Mouse (Mus musculus): ENCODE results near the gene Pde5a. TPM values are rescaled to one million over a fixed set of nuclear protein-coding genes. Genes with fewer than 3 reads are reported as not detected.

Gene Pde5a
- total RNA-seq, 1 experiment, result 1.6 TPM

DNA sequence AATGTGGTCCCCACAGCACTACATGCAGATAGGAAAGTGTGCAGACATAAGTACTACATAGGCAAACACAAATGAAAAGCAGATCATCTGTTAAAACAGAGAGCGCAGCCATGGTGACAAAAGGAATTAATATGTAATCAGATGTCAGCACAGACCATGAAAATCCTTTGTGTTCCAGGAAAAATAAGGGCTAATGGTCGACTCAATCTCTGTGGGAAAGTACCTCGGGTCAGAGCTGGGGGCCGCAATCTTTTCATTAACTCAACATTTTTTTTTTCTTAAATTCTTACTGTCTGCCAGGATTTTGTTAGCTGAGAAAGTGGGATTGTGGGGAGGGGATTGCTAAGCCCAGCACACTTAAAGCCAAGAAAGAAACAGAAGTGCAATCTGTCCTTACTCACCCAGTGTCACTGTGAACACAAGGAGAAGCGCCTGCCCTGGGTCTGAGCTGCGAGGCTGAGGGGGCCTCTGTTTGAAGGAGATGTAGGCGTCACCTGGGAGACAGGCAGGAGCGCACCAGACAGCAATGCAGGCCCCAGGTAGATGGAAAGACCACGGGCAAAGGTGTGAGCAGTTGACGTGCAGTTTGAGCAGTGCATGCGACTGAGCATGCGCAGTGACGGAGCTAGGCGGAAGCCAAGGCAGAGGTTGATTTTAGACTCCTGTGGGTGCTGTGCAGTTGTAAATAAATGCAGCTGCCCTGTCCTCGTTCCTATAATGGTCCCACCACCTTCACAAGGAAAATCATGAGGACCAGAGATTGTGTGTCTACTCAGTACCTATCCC, 72.9 kb downstream of the Pde5a start:
- DNase-seq (ENCODE audit: low read depth, low spot score), result no peak
- no peak for TF ChIP-seq ZNF384 (IDR thresholded peaks at IDR 0.05; ENCODE audit: low read depth, low read length)
- no peak for TF ChIP-seq CHD2 (IDR thresholded peaks at IDR 0.05; ENCODE audit: low read depth, low read length)
- TF ChIP-seq MAFK (IDR thresholded peaks at IDR 0.05; ENCODE audit: insufficient read depth, low read depth, low read length), result no peak
- no peak for TF ChIP-seq HCFC1 (IDR thresholded peaks at IDR 0.05; ENCODE audit: borderline replicate concordance, insufficient read depth, low read length)
- TF ChIP-seq ZC3H11A (IDR thresholded peaks at IDR 0.05; ENCODE audit: borderline replicate concordance, low read depth, low read length), result no peak

GRCm38 (mm10) chr3:122807313-122807712, 78.6 kb downstream of the Pde5a start:
- H3K4me3 ChIP-seq (ENCODE audit: insufficient read depth in 1 of 2, low read depth in 1 of 2, low read length in 2 of 2, poor library complexity in 1 of 2, severe bottlenecking in 1 of 2), result no peak overlapping the region
- H3K4me1 ChIP-seq (ENCODE audit: control insufficient read depth in 2 of 2, insufficient read depth in 2 of 2, low read length in 2 of 2, poor library complexity in 1 of 2), result no peaks in the 10 kb centered on the region
- H3K27ac ChIP-seq (ENCODE audit: insufficient read depth, low read depth, low read length, poor library complexity, severe bottlenecking), result no peak overlapping the region
- no peak for DNase-seq (ENCODE audit: low read depth, low spot score)
- in situ Hi-C loops (cut with MboI; ENCODE audit: low sequenced_read_pairs in 2 of 2, unreplicated experiment in 2 of 2), result no loop called here
- H3K9ac ChIP-seq (ENCODE audit: insufficient read depth, low read depth, low read length, poor library complexity, severe bottlenecking), result no peak overlapping the region
- TF ChIP-seq ZNF384 (IDR thresholded peaks at IDR 0.05; ENCODE audit: low read depth, low read length) (no peak), ZC3H11A (IDR thresholded peaks at IDR 0.05; ENCODE audit: borderline replicate concordance, low read depth, low read length) (no peak), CHD2 (IDR thresholded peaks at IDR 0.05; ENCODE audit: low read depth, low read length) (no peak), MAFK (IDR thresholded peaks at IDR 0.05; ENCODE audit: insufficient read depth, low read depth, low read length) (no peak), HCFC1 (IDR thresholded peaks at IDR 0.05; ENCODE audit: borderline replicate concordance, insufficient read depth, low read length) (no peak)
- no peaks in the 10 kb centered on the region for H3K36me3 ChIP-seq (ENCODE audit: control insufficient read depth, insufficient read depth, low read length, poor library complexity, severe bottlenecking)
- no peaks in the 10 kb centered on the region for H3K9me3 ChIP-seq (ENCODE audit: control insufficient read depth, insufficient read depth, low read depth, low read length)

More for the DNA sequence above, 72.9 kb downstream of the Pde5a start:
- no peak overlapping the region for H3K9ac ChIP-seq (ENCODE audit: insufficient read depth, low read depth, low read length, poor library complexity, severe bottlenecking)
- in situ Hi-C loops (cut with MboI; ENCODE audit: low sequenced_read_pairs in 2 of 2, unreplicated experiment in 2 of 2), result no loop called here
- H3K9me3 ChIP-seq (ENCODE audit: control insufficient read depth, insufficient read depth, low read depth, low read length), result no peaks in the 10 kb centered on the region
- H3K4me3 ChIP-seq (ENCODE audit: insufficient read depth in 1 of 2, low read depth in 1 of 2, low read length in 2 of 2, poor library complexity in 1 of 2, severe bottlenecking in 1 of 2), result no peak overlapping the region
- no peak overlapping the region for H3K27ac ChIP-seq (ENCODE audit: insufficient read depth, low read depth, low read length, poor library complexity, severe bottlenecking)
- H3K4me1 ChIP-seq (ENCODE audit: control insufficient read depth in 2 of 2, insufficient read depth in 2 of 2, low read length in 2 of 2, poor library complexity in 1 of 2), result no peaks in the 10 kb centered on the region
- no peaks in the 10 kb centered on the region for H3K36me3 ChIP-seq (ENCODE audit: control insufficient read depth, insufficient read depth, low read length, poor library complexity, severe bottlenecking)

DNA sequence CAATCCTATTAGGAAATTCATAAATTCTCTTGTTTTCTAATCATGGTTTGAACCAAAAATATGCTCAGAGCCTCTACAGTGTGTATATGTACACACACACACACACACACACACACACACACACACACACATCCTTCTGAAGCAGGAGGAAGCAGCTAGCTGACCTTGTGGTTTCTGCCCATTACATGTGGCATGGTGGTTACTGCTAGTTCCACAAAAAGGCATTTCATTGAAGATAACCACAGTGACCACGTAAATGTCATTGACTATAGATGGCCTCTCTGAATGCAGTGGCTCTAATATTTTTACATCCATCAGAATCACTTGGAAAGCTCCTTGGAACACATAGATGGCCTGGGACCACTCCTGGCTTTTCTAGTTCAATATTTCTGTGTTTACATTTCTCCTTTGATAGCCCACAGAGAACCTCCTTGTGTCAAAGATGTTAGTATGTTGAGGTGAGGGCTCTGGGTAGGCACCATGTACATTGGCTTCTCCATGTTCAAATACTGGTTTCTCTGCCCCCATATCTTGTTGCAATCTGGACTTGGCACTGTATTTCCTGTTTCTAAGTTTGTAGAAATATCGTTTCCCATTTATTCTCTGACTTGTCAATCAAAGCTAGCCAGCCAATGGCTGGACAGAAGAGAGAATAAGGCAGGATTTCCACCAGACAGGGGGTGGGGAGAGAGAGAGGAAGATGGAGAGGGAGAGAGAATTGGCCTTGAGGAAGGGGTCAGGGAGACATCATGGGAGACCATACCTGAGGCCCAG, 81.5 kb downstream of the Pde5a start:
- no peak for DNase-seq (ENCODE audit: low read depth, low spot score)
- H3K9me3 ChIP-seq (ENCODE audit: control insufficient read depth, insufficient read depth, low read depth, low read length), result no peaks in the 10 kb centered on the region
- no peaks in the 10 kb centered on the region for H3K36me3 ChIP-seq (ENCODE audit: control insufficient read depth, insufficient read depth, low read length, poor library complexity, severe bottlenecking)
- in situ Hi-C loops (cut with MboI; ENCODE audit: low sequenced_read_pairs in 2 of 2, unreplicated experiment in 2 of 2), result no loop called here
- no peak overlapping the region for H3K9ac ChIP-seq (ENCODE audit: insufficient read depth, low read depth, low read length, poor library complexity, severe bottlenecking)
- TF ChIP-seq HCFC1 (IDR thresholded peaks at IDR 0.05; ENCODE audit: borderline replicate concordance, insufficient read depth, low read length) (no peak), ZC3H11A (IDR thresholded peaks at IDR 0.05; ENCODE audit: borderline replicate concordance, low read depth, low read length) (no peak), CHD2 (IDR thresholded peaks at IDR 0.05; ENCODE audit: low read depth, low read length) (no peak), MAFK (IDR thresholded peaks at IDR 0.05; ENCODE audit: insufficient read depth, low read depth, low read length) (no peak), ZNF384 (IDR thresholded peaks at IDR 0.05; ENCODE audit: low read depth, low read length) (no peak)
- H3K4me3 ChIP-seq (ENCODE audit: insufficient read depth in 1 of 2, low read depth in 1 of 2, low read length in 2 of 2, poor library complexity in 1 of 2, severe bottlenecking in 1 of 2), result no peak overlapping the region
- H3K27ac ChIP-seq (ENCODE audit: insufficient read depth, low read depth, low read length, poor library complexity, severe bottlenecking), result no peak overlapping the region
- no peaks in the 10 kb centered on the region for H3K4me1 ChIP-seq (ENCODE audit: control insufficient read depth in 2 of 2, insufficient read depth in 2 of 2, low read length in 2 of 2, poor library complexity in 1 of 2)

DNA sequence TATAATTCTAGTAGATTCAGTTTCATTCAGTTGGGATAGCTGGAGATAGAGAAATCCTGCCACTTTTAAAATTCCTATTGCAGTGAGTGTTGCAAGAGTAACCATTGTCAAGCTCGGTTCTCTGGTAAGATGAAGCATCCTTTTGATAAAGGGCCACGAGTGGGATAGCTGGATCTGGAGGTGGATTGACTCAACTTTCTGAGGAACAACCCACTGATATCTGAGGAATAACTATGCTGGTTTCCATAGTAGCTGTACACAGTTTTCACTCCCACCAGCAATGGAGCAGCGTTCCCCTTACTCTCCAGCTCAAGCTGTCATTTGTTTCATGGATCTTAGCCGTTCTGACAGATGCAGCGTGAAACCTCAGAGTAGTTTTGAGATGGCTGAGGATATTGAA, 82.2 kb downstream of the Pde5a start:
- Histone ChIP-seq H3K36me3 (ENCODE audit: control insufficient read depth, insufficient read depth, low read length, poor library complexity, severe bottlenecking) (no peaks in the 10 kb centered on the region), H3K4me3 (ENCODE audit: insufficient read depth in 1 of 2, low read depth in 1 of 2, low read length in 2 of 2, poor library complexity in 1 of 2, severe bottlenecking in 1 of 2) (no peak overlapping the region), H3K27ac (ENCODE audit: insufficient read depth, low read depth, low read length, poor library complexity, severe bottlenecking) (no peak overlapping the region), H3K4me1 (ENCODE audit: control insufficient read depth in 2 of 2, insufficient read depth in 2 of 2, low read length in 2 of 2, poor library complexity in 1 of 2) (no peaks in the 10 kb centered on the region), H3K9me3 (ENCODE audit: control insufficient read depth, insufficient read depth, low read depth, low read length) (no peaks in the 10 kb centered on the region), H3K9ac (ENCODE audit: insufficient read depth, low read depth, low read length, poor library complexity, severe bottlenecking) (no peak overlapping the region)
- in situ Hi-C loops (cut with MboI; ENCODE audit: low sequenced_read_pairs in 2 of 2, unreplicated experiment in 2 of 2), result no loop called here
- no peak for DNase-seq (ENCODE audit: low read depth, low spot score)
- TF ChIP-seq MAFK (IDR thresholded peaks at IDR 0.05; ENCODE audit: insufficient read depth, low read depth, low read length) (no peak), ZC3H11A (IDR thresholded peaks at IDR 0.05; ENCODE audit: borderline replicate concordance, low read depth, low read length) (no peak), HCFC1 (IDR thresholded peaks at IDR 0.05; ENCODE audit: borderline replicate concordance, insufficient read depth, low read length) (no peak), ZNF384 (IDR thresholded peaks at IDR 0.05; ENCODE audit: low read depth, low read length) (no peak)

All from ES-E14 (cell line).